Mouse (Mus musculus): ENCODE measurements around the gene Dip2b.

DNA sequence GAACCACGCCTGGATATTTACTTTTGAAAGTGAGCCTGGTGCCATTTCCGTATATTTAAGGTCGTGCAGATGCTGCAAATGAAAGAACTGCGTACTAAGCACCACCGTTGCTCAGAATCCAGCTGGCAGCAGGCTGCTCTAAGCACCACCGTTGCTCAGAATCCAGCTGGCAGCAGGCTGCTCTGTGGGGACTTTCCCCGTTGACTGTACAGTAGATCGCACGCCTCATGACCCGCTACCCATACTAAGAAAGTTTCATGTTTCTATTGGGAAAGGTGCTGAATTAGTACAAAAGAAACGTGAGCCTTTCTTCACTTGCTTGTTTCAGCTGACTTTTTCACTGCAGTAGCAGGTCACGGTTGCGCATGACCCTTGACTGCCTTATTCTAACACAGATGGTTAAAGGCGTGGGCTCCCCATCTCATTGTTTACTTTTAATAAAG lies 150.5 kb downstream of the Dip2b start:
- no peak for TF ChIP-seq CTCF (IDR thresholded peaks at IDR 0.05; ENCODE audit: control insufficient read depth, insufficient read depth, low read length)
- no peak for TF ChIP-seq POLR2A (IDR thresholded peaks at IDR 0.05; ENCODE audit: borderline replicate concordance, control insufficient read depth, low read depth, low read length)
